Mouse (Mus musculus) limb, embryonic 13.5 days (tissue): ENCODE measurements around the gene Mfsd11. TPM values are rescaled to one million over a fixed set of nuclear protein-coding genes. Genes with fewer than 3 reads are reported as not detected.
A peak's percentile ranks its signal among the peaks of the same experiment; 100 is the strongest.

Source experiments
- ATAC-seq: fragments of 200-750 bp; cut with Nextera tagmentation; 2 replicates; pipeline ENCODE4 v1.8.0; 2017; ENCODE audit warnings: low read depth, moderate number of reproducible peaks, moderate TSS enrichment; ENCODE audit not compliant: low FRiP score
- H3K27ac ChIP-seq: fragments of 300-500 bp; sonication (generic); 2 replicates; pipeline ENCODE4 v1.5.1; 2015; ENCODE audit warnings: inconsistent platforms, mild to moderate bottlenecking, moderate library complexity
- H3K27me3 ChIP-seq: fragments of 300-500 bp; sonication (generic); 2 replicates; pipeline ENCODE4 v1.6.1; 2015; ENCODE audit warnings: mild to moderate bottlenecking, inconsistent platforms
- H3K36me3 ChIP-seq: fragments of 300-500 bp; sonication (generic); 2 replicates; pipeline ENCODE4 v1.6.1; 2015; ENCODE audit warnings: inconsistent platforms, mild to moderate bottlenecking, moderate library complexity
- H3K4me1 ChIP-seq: fragments of 300-500 bp; sonication (generic); 2 replicates; pipeline ENCODE4 v1.6.1; 2015; ENCODE audit warnings: inconsistent platforms
- H3K4me2 ChIP-seq: fragments of 300-500 bp; sonication (generic); replicated peaks from 2 replicates; pipeline ENCODE4 v1.6.1; 2015; ENCODE audit warnings: inconsistent platforms, mild to moderate bottlenecking, moderate library complexity
- H3K4me3 ChIP-seq: fragments of 300-500 bp; sonication (generic); 2 replicates; pipeline ENCODE4 v1.5.1; 2015; ENCODE audit warnings: moderate library complexity, mild to moderate bottlenecking, inconsistent platforms
- H3K9ac ChIP-seq: fragments of 300-500 bp; sonication (generic); 2 replicates; pipeline ENCODE4 v1.6.1; 2015; ENCODE audit warnings: mild to moderate bottlenecking, inconsistent platforms
- H3K9me3 ChIP-seq: fragments of 300-500 bp; sonication (generic); 2 replicates; pipeline ENCODE4 v1.6.1; 2016; ENCODE audit warnings: inconsistent platforms
- WGBS: fragments of 180-500 bp; shearing (Covaris S2); methylation state at CpG from one replicate; pipeline ENCODE4 v1.1.7; 2015; 5-methylcytosine and 5-hydroxymethylcytosine counted together
- polyA plus RNA-seq: library from polyadenylated mRNA; unstranded; fragments of >200 nt; fragmentation: Nextera tagmentation; extraction: Ambion mirVana; gene quantifications from 2 replicates; pipeline ENCODE4 v1.2.1, GENCODE M21; 2015

Mfsd11 gene
- polyA plus RNA-seq, 1 experiment from 2014 or later: 44.3 TPM

- Histone ChIP-seq H3K9ac (peak within 1 kb of the TSS; percentile 93), H3K9me3 (no peaks in the 10 kb centered on the region), H3K27me3 (no peaks in the 10 kb centered on the region), H3K27ac (peak within 1 kb of the TSS; percentile 98), H3K36me3 (peaks cover 44% of the 10 kb centered on the region), H3K4me3 (peak within 1 kb of the TSS; percentile 94), H3K4me2 (peak within 1 kb of the TSS; percentile 86), H3K4me1 (peaks cover 26% of the 10 kb centered on the region)
- WGBS: under 1% methylated on average over 69 of the region's 74 CpGs
- ATAC-seq: peak; percentile 89
These were observed 761 bp downstream of the Mfsd11 start, which contains the start of gene Srsf2 for GRCm38 (mm10) chr11:116852891-116853511. Gene Srsf2 (minus strand): TSS chr11:116853094.

GRCm38 (mm10) chr11:116853512-116853928 lies 1.3 kb downstream of the Mfsd11 start:
- ATAC-seq: peak; percentile 91
- no peaks in the 10 kb centered on the region for H3K9me3 ChIP-seq
- peaks cover 26% of the 10 kb centered on the region for H3K4me1 ChIP-seq
- H3K9ac ChIP-seq: peak overlapping the region; percentile 81
- H3K27me3 ChIP-seq: no peaks in the 10 kb centered on the region
- WGBS: under 1% methylated on average over 34 of the region's 36 CpGs
- H3K27ac ChIP-seq: peak overlapping the region; percentile 98
- peaks cover 41% of the 10 kb centered on the region for H3K36me3 ChIP-seq
- peak overlapping the region; percentile 86 for H3K4me2 ChIP-seq
- peak overlapping the region; percentile 94 for H3K4me3 ChIP-seq

GRCm38 (mm10) chr11:116854279-116854678 lies 2.0 kb downstream of the Mfsd11 start:
- 34% methylated on average over 10 of the region's 10 CpGs for WGBS
- no peak for ATAC-seq

GRCm38 (mm10) chr11:116857183-116857850 lies 5.1 kb downstream of the Mfsd11 start:
- H3K4me2 ChIP-seq: no peak overlapping the region
- WGBS: 35% methylated on average over 12 of the region's 12 CpGs
- H3K4me3 ChIP-seq: no peak overlapping the region
- no peak overlapping the region for H3K27ac ChIP-seq
- H3K9ac ChIP-seq: 0 out of 2 replicates have a peak overlapping the region, but pooled peaks have one; percentile 1
- no peaks in the 10 kb centered on the region for H3K27me3 ChIP-seq
- peaks cover 15% of the 10 kb centered on the region for H3K4me1 ChIP-seq
- peaks cover 49% of the 10 kb centered on the region for H3K36me3 ChIP-seq
- H3K9me3 ChIP-seq: no peaks in the 10 kb centered on the region
- ATAC-seq: no peak

More at GRCm38 (mm10) chr11:116854279-116854678, 2.0 kb downstream of the Mfsd11 start:
- Histone ChIP-seq H3K27me3 (no peaks in the 10 kb centered on the region), H3K27ac (no peak overlapping the region; the same call in 1 of the 2 replicates), H3K9ac (peak overlapping the region; percentile 81), H3K4me1 (peaks cover 26% of the 10 kb centered on the region), H3K4me3 (peak overlapping the region; percentile 94), H3K36me3 (peaks cover 41% of the 10 kb centered on the region), H3K9me3 (no peaks in the 10 kb centered on the region), H3K4me2 (peak overlapping the region; percentile 86)

- H3K27me3 ChIP-seq: no peaks in the 10 kb centered on the region
- no peak for ATAC-seq
- no peak overlapping the region for H3K4me3 ChIP-seq
- no peak overlapping the region for H3K9ac ChIP-seq
- peaks cover 95% of the 10 kb centered on the region for H3K36me3 ChIP-seq
- no peaks in the 10 kb centered on the region for H3K9me3 ChIP-seq
- no peak overlapping the region for H3K4me2 ChIP-seq
- WGBS: 83% methylated on average over 10 of the region's 10 CpGs
- H3K27ac ChIP-seq: no peak overlapping the region
- H3K4me1 ChIP-seq: no peaks in the 10 kb centered on the region
These were observed 12.2 kb downstream of the Mfsd11 start for GRCm38 (mm10) chr11:116864444-116864843.

GRCm38 (mm10) chr11:116865945-116866585 lies 13.8 kb downstream of the Mfsd11 start:
- peaks cover 89% of the 10 kb centered on the region for H3K36me3 ChIP-seq
- H3K27ac ChIP-seq: no peak overlapping the region
- no peak for ATAC-seq
- no peaks in the 10 kb centered on the region for H3K9me3 ChIP-seq
- no peaks in the 10 kb centered on the region for H3K27me3 ChIP-seq
- H3K4me2 ChIP-seq: no peak overlapping the region
- no peak overlapping the region for H3K9ac ChIP-seq
- H3K4me3 ChIP-seq: no peak overlapping the region
- no peaks in the 10 kb centered on the region for H3K4me1 ChIP-seq
- WGBS: 81% methylated on average over 12 of the region's 12 CpGs

- Histone ChIP-seq H3K4me1 (no peaks in the 10 kb centered on the region), H3K4me2 (no peak overlapping the region), H3K9me3 (no peaks in the 10 kb centered on the region), H3K9ac (no peak overlapping the region), H3K27ac (no peak overlapping the region), H3K27me3 (no peaks in the 10 kb centered on the region), H3K36me3 (peaks cover 88% of the 10 kb centered on the region), H3K4me3 (no peak overlapping the region)
- 66% methylated on average over 3 of the region's 3 CpGs for WGBS
- no peak for ATAC-seq
These were observed 15.9 kb downstream of the Mfsd11 start for GRCm38 (mm10) chr11:116868129-116868528.

- Histone ChIP-seq H3K9me3 (no peaks in the 10 kb centered on the region), H3K4me1 (no peaks in the 10 kb centered on the region), H3K27me3 (no peaks in the 10 kb centered on the region), H3K9ac (no peak overlapping the region), H3K27ac (no peak overlapping the region), H3K36me3 (peaks cover 88% of the 10 kb centered on the region), H3K4me2 (no peak overlapping the region), H3K4me3 (no peak overlapping the region)
- ATAC-seq: no peak
- 85% methylated on average over 8 of the region's 8 CpGs for WGBS
These were observed 17.0 kb downstream of the Mfsd11 start for GRCm38 (mm10) chr11:116869223-116869622.

GRCm38 (mm10) chr11:116869641-116870040 lies 17.4 kb downstream of the Mfsd11 start:
- H3K36me3 ChIP-seq: peaks cover 88% of the 10 kb centered on the region
- H3K4me1 ChIP-seq: no peaks in the 10 kb centered on the region
- H3K9ac ChIP-seq: no peak overlapping the region
- H3K4me2 ChIP-seq: no peak overlapping the region
- H3K9me3 ChIP-seq: no peaks in the 10 kb centered on the region
- no peak for ATAC-seq
- H3K4me3 ChIP-seq: no peak overlapping the region
- 87% methylated on average over 4 of the region's 4 CpGs for WGBS
- no peak overlapping the region for H3K27ac ChIP-seq
- no peaks in the 10 kb centered on the region for H3K27me3 ChIP-seq

GRCm38 (mm10) chr11:116871538-116871937 lies 19.3 kb downstream of the Mfsd11 start:
- H3K27ac ChIP-seq: no peak overlapping the region
- ATAC-seq: no peak
- 59% methylated on average over 9 of the region's 9 CpGs for WGBS

GRCm38 (mm10) chr11:116873987-116874386 lies 21.7 kb downstream of the Mfsd11 start:
- Histone ChIP-seq H3K9me3 (no peaks in the 10 kb centered on the region), H3K36me3 (peaks cover 62% of the 10 kb centered on the region), H3K4me3 (no peak overlapping the region), H3K4me1 (no peaks in the 10 kb centered on the region), H3K9ac (no peak overlapping the region), H3K27ac (no peak overlapping the region), H3K27me3 (no peaks in the 10 kb centered on the region), H3K4me2 (no peak overlapping the region)
- 74% methylated on average over 20 of the region's 20 CpGs for WGBS
- ATAC-seq: peak; percentile 82

More at GRCm38 (mm10) chr11:116871538-116871937, 19.3 kb downstream of the Mfsd11 start:
- H3K4me2 ChIP-seq: no peak overlapping the region
- peaks cover 83% of the 10 kb centered on the region for H3K36me3 ChIP-seq
- H3K9me3 ChIP-seq: no peaks in the 10 kb centered on the region
- H3K4me1 ChIP-seq: no peaks in the 10 kb centered on the region
- no peaks in the 10 kb centered on the region for H3K27me3 ChIP-seq
- H3K4me3 ChIP-seq: no peak overlapping the region
- H3K9ac ChIP-seq: no peak overlapping the region

GRCm38 (mm10) chr11:116878454-116878853 lies 26.2 kb downstream of the Mfsd11 start:
- 79% methylated on average over 8 of the region's 8 CpGs for WGBS
- no peak for ATAC-seq
- Histone ChIP-seq H3K9ac (no peak overlapping the region), H3K4me1 (no peaks in the 10 kb centered on the region; the same call in 1 of the 2 replicates), H3K9me3 (no peaks in the 10 kb centered on the region), H3K27ac (no peak overlapping the region), H3K36me3 (peaks cover 25% of the 10 kb centered on the region), H3K27me3 (no peaks in the 10 kb centered on the region), H3K4me3 (no peak overlapping the region), H3K4me2 (no peak overlapping the region)
